Mouse (Mus musculus): ENCODE measurements around the gene Olfr1391.

DNA sequence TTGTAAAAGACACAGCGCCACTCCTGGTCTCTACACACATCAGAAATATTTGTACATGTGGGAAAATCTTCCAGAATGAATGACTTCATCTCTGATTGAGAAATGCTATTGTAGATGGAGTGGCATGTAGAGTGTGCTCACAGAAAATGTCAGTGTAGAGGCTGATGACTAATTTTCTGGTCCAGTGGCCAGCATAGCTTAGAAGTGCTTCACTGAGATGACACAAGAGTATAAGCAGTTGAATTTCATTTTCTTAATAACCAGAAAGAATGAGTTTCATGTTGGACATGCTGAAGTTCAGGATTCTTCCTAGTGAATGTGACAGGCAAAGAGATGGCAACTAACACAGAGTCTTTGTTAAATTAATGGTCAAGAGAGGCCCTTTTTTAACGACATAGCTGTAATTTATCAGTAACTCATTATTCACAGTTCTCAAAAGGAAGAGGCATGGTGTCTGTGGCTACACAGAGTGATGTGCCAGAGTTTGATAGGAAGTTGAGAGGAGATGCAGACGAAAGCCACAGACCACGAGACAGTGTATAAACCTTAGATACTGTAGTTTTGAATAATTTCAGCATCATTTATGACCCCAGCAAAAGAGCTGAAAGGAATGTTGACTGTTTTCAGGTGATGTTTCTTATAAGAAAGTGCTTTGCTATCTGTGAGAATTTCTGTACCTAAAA lies 14.7 kb downstream of the Olfr1391 start:
- TF ChIP-seq CTCF (IDR thresholded peaks at IDR 0.05; ENCODE audit: insufficient read depth, low read depth, low read length) (no peak), POLR2A (IDR thresholded peaks at IDR 0.05; ENCODE audit: insufficient read depth, low read depth, low read length) (no peak)

All from olfactory bulb, adult 2 months (tissue).